Mouse (Mus musculus): ENCODE data around the gene Itgb6.

- TF ChIP-seq CTCF (IDR thresholded peaks at IDR 0.05; ENCODE audit: low read depth, low read length) (no peak), POLR2A (IDR thresholded peaks at IDR 0.05; ENCODE audit: borderline replicate concordance, low read depth, low read length) (no peak)
Measured at GRCm38 (mm10) chr2:60646583-60646982, 75.9 kb downstream of the Itgb6 start.
